Mouse (Mus musculus) cerebellum, adult 2 months (tissue): ENCODE measurements around the gene Sema5a. TPM values are rescaled to one million over a fixed set of nuclear protein-coding genes. Genes with fewer than 3 reads are reported as not detected.
A peak's percentile ranks its signal among the peaks of the same experiment; 100 is the strongest.
"Not testable (repeated sequence)": the region's sequence is repeated elsewhere in the genome, so short reads cannot be mapped to it uniquely, and the experiment has no call there.

Experiments
- DNase-seq, 2 experiments: peaks; one replicate each; pipeline ENCODE4 v3.0.0; 2021
- H3K27ac ChIP-seq: fragments of 200-500 bp; 2 replicates; pipeline ENCODE4 v1.5.1; 2012; ENCODE audit warnings: low read length, control low read depth, inconsistent platforms; ENCODE audit not compliant: insufficient read depth
- H3K27me3 ChIP-seq: fragments of 200-500 bp; 2 replicates; pipeline ENCODE4 v1.6.1; 2012; ENCODE audit warnings: inconsistent platforms, mild to moderate bottlenecking, low read length, moderate library complexity; ENCODE audit not compliant: control insufficient read depth, insufficient read depth
- H3K4me1 ChIP-seq: fragments of 200-500 bp; 2 replicates; pipeline ENCODE4 v1.6.1; 2011; ENCODE audit warnings: low read length; ENCODE audit not compliant: control insufficient read depth, insufficient read depth
- H3K4me3 ChIP-seq: fragments of 200-500 bp; replicated peaks from 2 replicates; pipeline ENCODE3; 2011; ENCODE audit warnings: mild to moderate bottlenecking, low read depth, low read length, control low read depth; ENCODE audit not compliant: insufficient read depth
- CTCF ChIP-seq: fragments of 200-500 bp; IDR thresholded peaks from 2 replicates; pipeline ENCODE4 v1.5.1; 2011; ENCODE audit warnings: low read depth, mild to moderate bottlenecking, control low read depth, low read length, moderate library complexity, borderline replicate concordance; ENCODE audit not compliant: insufficient read depth
- POLR2A ChIP-seq: fragments of 200-500 bp; IDR thresholded peaks from 2 replicates; pipeline ENCODE4 v1.6.1; 2011; ENCODE audit warnings: low read length, control low read depth, borderline replicate concordance; ENCODE audit not compliant: insufficient read depth
- WGBS: fragments of 180-500 bp; shearing (Covaris S2); methylation state at CpG from one replicate; pipeline ENCODE4 v1.1.7; 2018; 5-methylcytosine and 5-hydroxymethylcytosine counted together
- polyA plus RNA-seq: library from polyadenylated mRNA; depleted of rRNA; stranded (reverse); fragments of >200 nt; gene quantifications from 2 replicates; pipeline ENCODE4 v1.2.3, GENCODE M21; 2012

Gene Sema5a
- polyA plus RNA-seq, 1 experiment = 11.1 TPM

DNA sequence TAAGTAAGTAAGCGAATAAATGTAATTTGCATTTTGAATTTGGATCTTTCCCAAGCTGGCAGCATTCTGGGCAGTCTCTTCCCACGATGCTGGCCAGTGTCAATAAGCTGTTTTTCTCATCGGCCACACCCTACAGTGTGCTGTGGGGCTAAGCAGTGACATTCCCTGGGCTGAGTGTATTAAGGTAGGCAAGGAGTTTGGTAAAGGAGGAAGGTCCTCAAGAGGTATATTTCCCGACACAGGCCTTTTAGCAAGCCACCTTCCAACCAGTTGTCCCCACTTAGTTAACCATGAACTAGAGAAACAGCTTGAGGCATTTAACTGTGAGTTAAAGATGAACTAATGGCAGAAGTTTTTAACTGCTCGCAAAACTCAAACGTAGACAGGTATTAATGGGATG is 18.2 kb upstream of the Sema5a start:
- TF ChIP-seq CTCF = no peak
- no peak for TF ChIP-seq POLR2A
- no peak overlapping the region for H3K27ac ChIP-seq
- H3K4me3 ChIP-seq = no peak overlapping the region
- H3K4me1 ChIP-seq = peaks cover 4% of the 10 kb centered on the region; the same call in 1 of the 2 replicates
- no peak for DNase-seq
- WGBS = 66% methylated on average over 6 of the region's 6 CpGs
- H3K27me3 ChIP-seq = no peaks in the 10 kb centered on the region

DNA sequence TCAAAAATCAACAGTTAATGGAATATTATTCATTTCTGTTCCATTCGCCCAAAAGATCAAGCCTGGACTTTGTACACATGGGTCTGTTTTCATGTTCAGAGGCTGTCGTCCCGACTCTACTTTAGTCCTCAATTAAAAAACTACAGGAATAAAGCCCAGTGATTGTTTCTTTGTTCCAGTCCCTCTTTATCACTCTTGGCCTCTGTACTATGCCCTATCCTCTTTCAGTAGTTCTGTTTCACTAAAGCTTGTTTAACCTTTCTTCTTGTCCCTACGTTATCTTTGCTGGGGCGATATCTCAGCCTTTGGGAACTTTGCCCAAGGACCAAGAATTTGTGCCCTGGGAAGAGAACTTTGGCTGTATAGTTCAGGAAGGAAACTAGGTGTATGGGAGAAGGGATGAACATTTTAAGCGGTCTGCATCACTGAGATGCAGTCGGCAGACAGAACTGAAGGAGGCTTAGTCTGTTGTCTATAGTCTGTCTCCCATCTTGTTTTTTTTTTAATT is 17.7 kb upstream of the Sema5a start:
- TF ChIP-seq POLR2A = no peak
- TF ChIP-seq CTCF = no peak
- Histone ChIP-seq H3K4me3 (no peak overlapping the region), H3K27me3 (no peaks in the 10 kb centered on the region), H3K4me1 (peaks cover 4% of the 10 kb centered on the region; the same call in 1 of the 2 replicates), H3K27ac (no peak overlapping the region)
- WGBS = 94% methylated on average over 7 of the region's 7 CpGs
- no peak for DNase-seq

DNA sequence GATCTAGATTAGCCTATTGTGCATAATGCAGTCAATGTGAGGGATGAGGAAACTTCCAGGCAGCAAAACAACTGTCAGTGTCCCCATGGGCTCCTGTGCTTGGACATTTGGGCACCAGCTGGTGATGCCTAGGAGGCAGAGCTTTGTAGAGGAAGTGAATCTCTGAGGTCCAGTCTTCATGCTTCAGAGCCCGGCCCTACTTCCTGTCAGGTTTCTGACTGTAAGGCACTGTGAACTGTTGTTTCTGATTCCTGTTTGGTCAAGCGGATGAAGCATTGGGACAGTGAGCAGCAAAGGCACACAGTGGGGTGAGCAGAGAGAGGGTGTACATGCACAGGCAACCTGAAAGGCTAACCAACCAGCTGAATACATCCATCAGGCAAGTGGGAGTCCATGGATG is 14.5 kb upstream of the Sema5a start:
- no peak for DNase-seq
- TF ChIP-seq CTCF = no peak
- TF ChIP-seq POLR2A = no peak
- Histone ChIP-seq H3K4me3 (no peak overlapping the region), H3K27me3 (no peaks in the 10 kb centered on the region), H3K4me1 (peaks cover 4% of the 10 kb centered on the region; the same call in 1 of the 2 replicates), H3K27ac (no peak overlapping the region)
- WGBS = 85% methylated on average over 2 of the region's 2 CpGs

DNA sequence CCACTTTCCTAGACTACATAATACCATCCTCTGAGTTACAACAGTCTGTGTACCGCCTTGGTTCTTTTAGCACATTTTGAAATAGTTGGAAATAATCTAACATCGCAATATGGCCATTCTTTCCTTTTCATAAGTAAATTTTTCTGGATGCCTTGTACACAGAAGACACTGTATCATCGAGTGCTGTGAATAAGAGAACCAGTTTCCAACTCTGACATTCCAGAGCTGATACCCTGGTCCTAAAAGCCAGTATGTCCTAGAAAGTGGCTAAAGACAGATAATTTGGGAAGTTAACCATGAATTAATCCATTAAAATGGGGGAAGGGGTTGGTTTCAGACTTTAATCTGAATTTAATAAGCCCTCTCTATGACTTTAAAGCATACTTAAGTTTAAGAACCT is 12.4 kb upstream of the Sema5a start:
- Histone ChIP-seq H3K27ac (no peak overlapping the region), H3K4me3 (no peak overlapping the region), H3K27me3 (no peaks in the 10 kb centered on the region), H3K4me1 (peaks cover 4% of the 10 kb centered on the region; the same call in 1 of the 2 replicates)
- 92% methylated on average over 3 of the region's 3 CpGs for WGBS
- no peak for TF ChIP-seq POLR2A
- no peak for TF ChIP-seq CTCF
- no peak for DNase-seq

DNA sequence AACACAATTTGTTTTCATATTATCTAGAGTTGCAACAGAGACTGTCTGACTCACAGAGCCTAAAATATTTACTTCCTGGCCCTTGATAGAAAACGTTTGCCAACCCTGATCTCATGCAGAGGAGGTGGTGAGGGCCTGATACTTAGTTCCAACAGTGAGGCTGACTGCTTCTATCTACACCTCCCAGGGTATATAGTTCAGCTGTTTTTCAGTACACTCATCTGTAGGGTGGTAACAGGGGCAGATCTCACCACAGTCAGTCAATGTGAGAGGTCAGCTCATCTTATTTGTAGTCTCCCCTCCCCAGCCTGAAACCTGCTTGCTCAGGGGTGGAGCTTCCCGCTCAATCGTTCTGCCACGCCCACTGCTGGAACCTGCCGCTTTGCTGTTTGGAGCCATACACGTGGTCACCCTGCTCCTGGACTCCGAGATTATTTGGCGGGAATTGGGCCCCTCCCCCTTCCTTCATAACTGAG is 11.9 kb upstream of the Sema5a start:
- H3K27ac ChIP-seq, H3K4me3 ChIP-seq, H3K27me3 ChIP-seq, H3K4me1 ChIP-seq: not testable (repeated sequence)
- WGBS = 22% methylated on average over 8 of the region's 8 CpGs
- DNase-seq = peak in 1 of 2 experiments; percentile 46

DNA sequence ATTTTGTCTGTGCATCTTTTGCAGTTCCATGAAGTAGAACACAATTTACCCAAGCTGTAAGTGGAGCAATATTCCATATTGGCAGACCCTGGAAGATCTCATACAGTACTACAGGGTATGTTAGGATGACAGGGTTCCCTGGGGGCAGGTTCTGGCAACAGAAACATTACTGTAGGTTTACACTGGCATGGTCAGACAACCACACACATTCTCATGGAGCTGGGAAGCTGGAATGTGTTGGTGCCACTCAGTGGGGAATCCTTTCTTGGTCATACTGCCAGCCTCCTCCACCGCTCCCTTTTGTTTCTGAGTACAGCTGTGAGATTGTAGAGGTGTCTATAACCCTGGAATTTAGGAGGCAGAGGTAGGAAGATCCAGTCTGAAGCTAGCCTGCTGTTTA is 11.2 kb upstream of the Sema5a start:
- no peak for DNase-seq
- TF ChIP-seq POLR2A (no peak), CTCF (no peak)
- Histone ChIP-seq H3K27ac (no peak overlapping the region), H3K27me3 (no peaks in the 10 kb centered on the region), H3K4me3 (no peak overlapping the region), H3K4me1 (peaks cover 4% of the 10 kb centered on the region; the same call in 1 of the 2 replicates)
- 85% methylated on average over 1 of the region's 1 CpGs for WGBS

DNA sequence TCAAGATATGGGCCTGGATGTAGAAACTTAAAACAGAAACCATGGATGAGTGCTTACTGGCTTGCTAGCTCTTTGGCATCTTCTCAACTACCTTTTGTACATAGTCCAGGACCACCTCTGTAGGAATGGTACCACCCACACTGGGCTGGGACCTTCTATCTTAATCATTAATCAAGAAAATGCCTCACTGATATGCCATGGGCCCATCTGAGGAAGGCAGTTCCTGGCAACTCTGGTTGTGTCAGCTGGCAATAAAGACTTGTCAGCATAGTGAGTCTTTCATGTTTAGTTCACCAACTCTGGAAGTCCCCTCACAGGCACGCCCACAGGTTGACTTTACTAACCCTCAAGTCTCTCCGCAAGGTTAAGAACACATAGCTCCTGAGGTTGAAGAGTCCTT is 5.5 kb upstream of the Sema5a start:
- no peak overlapping the region for H3K4me3 ChIP-seq
- no peak for TF ChIP-seq POLR2A
- TF ChIP-seq CTCF = no peak
- WGBS = 91% methylated on average over 2 of the region's 2 CpGs
- no peak overlapping the region for H3K27ac ChIP-seq
- no peak for DNase-seq
- no peaks in the 10 kb centered on the region for H3K4me1 ChIP-seq
- no peaks in the 10 kb centered on the region for H3K27me3 ChIP-seq

DNA sequence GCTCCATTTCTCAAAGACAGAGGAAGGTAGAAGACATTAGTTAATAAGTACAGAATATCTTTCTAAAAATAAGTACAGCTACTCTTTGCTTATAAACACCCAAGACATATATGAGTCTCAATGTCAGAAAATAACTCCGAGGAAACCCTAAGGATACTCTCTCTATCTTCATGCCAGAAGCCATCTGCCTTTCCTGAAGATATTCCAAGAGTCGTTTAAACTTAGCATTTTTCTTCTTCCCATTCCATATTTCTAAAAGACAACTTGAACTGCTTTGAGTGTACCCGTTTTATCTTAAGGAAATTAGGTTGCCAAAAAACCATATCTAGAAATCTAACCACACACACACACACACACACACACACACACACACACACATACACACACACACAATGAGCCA is 4.5 kb upstream of the Sema5a start:
- 43% methylated on average over 3 of the region's 3 CpGs for WGBS
- no peak for DNase-seq
- H3K27me3 ChIP-seq = no peaks in the 10 kb centered on the region
- H3K4me3 ChIP-seq = no peak overlapping the region
- TF ChIP-seq CTCF (no peak), POLR2A (no peak)
- no peak overlapping the region for H3K27ac ChIP-seq
- no peaks in the 10 kb centered on the region for H3K4me1 ChIP-seq
